Mouse (Mus musculus) lung, adult 2 months (tissue): ENCODE results near the gene Pabpn1l.

Experiments used
- CTCF ChIP-seq: fragments of 200-500 bp; IDR thresholded peaks from 2 replicates; pipeline ENCODE4 v1.5.1; 2011; ENCODE audit warnings: mild to moderate bottlenecking, low read length, control low read depth; ENCODE audit not compliant: insufficient read depth
- POLR2A ChIP-seq: fragments of 200-500 bp; IDR thresholded peaks from 2 replicates; pipeline ENCODE4 v1.6.1; 2011; ENCODE audit warnings: low read depth, mild to moderate bottlenecking, control low read depth, low read length, borderline replicate concordance; ENCODE audit errors: extremely low read depth

- TF ChIP-seq CTCF (no peak), POLR2A (no peak)
Observed at GRCm38 (mm10) chr8:122658149-122658806, 35.7 kb upstream of the Pabpn1l start.
